Mouse (Mus musculus) midbrain, embryonic 15.5 days (tissue): ENCODE data around the gene Tcte3. TPM values are rescaled to one million over a fixed set of nuclear protein-coding genes. Genes with fewer than 3 reads are reported as not detected.
"Not testable (repeated sequence)": the region's sequence is repeated elsewhere in the genome, so short reads cannot be mapped to it uniquely, and the experiment has no call there.

Experiments
- ATAC-seq: fragments of 200-750 bp; cut with Nextera tagmentation; replicated peaks from 2 replicates; pipeline ENCODE4 v1.8.0; 2017; ENCODE audit warnings: moderate TSS enrichment
- H3K27ac ChIP-seq: fragments of 300-500 bp; sonication (generic); 2 replicates; pipeline ENCODE4 v1.5.1; 2015; ENCODE audit warnings: mild to moderate bottlenecking, inconsistent platforms
- H3K27me3 ChIP-seq: fragments of 300-500 bp; sonication (generic); replicated peaks from 2 replicates; pipeline ENCODE4 v1.6.1; 2015; ENCODE audit warnings: inconsistent platforms
- H3K36me3 ChIP-seq: fragments of 300-500 bp; sonication (generic); replicated peaks from 2 replicates; pipeline ENCODE4 v1.6.1; 2015; ENCODE audit warnings: inconsistent platforms
- H3K4me1 ChIP-seq: fragments of 300-500 bp; sonication (generic); 2 replicates; pipeline ENCODE4 v1.6.1; 2015; ENCODE audit warnings: inconsistent platforms
- H3K4me2 ChIP-seq: fragments of 300-500 bp; sonication (generic); 2 replicates; pipeline ENCODE4 v1.6.1; 2015; ENCODE audit warnings: inconsistent platforms, mild to moderate bottlenecking, moderate library complexity
- H3K4me3 ChIP-seq: fragments of 300-500 bp; sonication (generic); 2 replicates; pipeline ENCODE4 v1.5.1; 2015; ENCODE audit warnings: mild to moderate bottlenecking, inconsistent platforms
- H3K9ac ChIP-seq: fragments of 300-500 bp; sonication (generic); 2 replicates; pipeline ENCODE4 v1.6.1; 2015; ENCODE audit warnings: mild to moderate bottlenecking, inconsistent platforms
- H3K9me3 ChIP-seq: fragments of 300-500 bp; sonication (generic); 2 replicates; pipeline ENCODE4 v1.6.1; 2016; ENCODE audit warnings: inconsistent platforms
- WGBS: fragments of 180-500 bp; shearing (Covaris S2); methylation state at CpG from one replicate; pipeline ENCODE4 v1.1.7; 2015; ENCODE audit warnings: mixed read lengths; 5-methylcytosine and 5-hydroxymethylcytosine counted together
- polyA plus RNA-seq: library from polyadenylated mRNA; unstranded; fragments of >200 nt; fragmentation: Nextera tagmentation; extraction: Ambion mirVana; gene quantifications from 2 replicates; pipeline ENCODE4 v1.2.1, GENCODE M21; 2015

Tcte3 gene
- polyA plus RNA-seq, 1 experiment from 2014 or later, result 0.53 TPM

- no peaks in the 10 kb centered on the region for H3K9me3 ChIP-seq
- H3K4me2 ChIP-seq, result peak overlapping the region; percentile 46
- H3K9ac ChIP-seq, result peak overlapping the region; percentile 31
- H3K4me1 ChIP-seq, result peaks cover 8% of the 10 kb centered on the region
- no peaks in the 10 kb centered on the region; the same call in 1 of the 2 replicates for H3K36me3 ChIP-seq
- peak overlapping the region; percentile 23 for H3K4me3 ChIP-seq
- peak; percentile 89 for ATAC-seq
- 41% methylated on average over 13 of the region's 13 CpGs for WGBS
- H3K27ac ChIP-seq, result peak overlapping the region; percentile 75
- no peaks in the 10 kb centered on the region for H3K27me3 ChIP-seq
Observed at GRCm38 (mm10) chr17:15065391-15066024, 24.2 kb upstream of the Tcte3 start.

GRCm38 (mm10) chr17:15060356-15060755, 19.1 kb upstream of the Tcte3 start:
- Histone ChIP-seq H3K9me3 (no peaks in the 10 kb centered on the region), H3K27me3 (no peaks in the 10 kb centered on the region), H3K9ac (no peak overlapping the region), H3K36me3 (peaks cover 22% of the 10 kb centered on the region), H3K4me3 (no peak overlapping the region), H3K4me2 (no peak overlapping the region), H3K27ac (no peak overlapping the region), H3K4me1 (no peaks in the 10 kb centered on the region)
- no peak for ATAC-seq
- WGBS, result 95% methylated on average over 6 of the region's 6 CpGs

DNA sequence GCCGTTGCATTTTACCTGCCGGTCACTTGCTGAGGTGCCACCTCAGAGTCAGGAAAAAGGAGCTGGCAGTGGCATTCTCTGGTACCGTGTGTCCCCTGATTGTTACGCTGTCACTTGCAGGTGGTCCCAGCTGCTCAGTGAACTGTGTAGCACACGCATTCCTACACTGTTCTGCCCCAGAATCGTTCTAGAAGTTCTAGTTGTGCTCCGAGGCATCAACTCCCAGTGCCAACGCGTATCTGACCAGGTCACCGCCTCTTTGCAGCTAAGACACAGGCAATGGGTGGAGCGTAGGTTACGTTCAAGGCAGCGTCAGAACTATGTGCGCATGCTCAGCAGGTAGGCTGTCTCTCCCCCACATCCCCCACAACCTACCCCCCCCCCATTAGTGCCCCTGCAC, 18.4 kb upstream of the Tcte3 start:
- no peak for ATAC-seq

GRCm38 (mm10) chr17:15058161-15058591, 16.9 kb upstream of the Tcte3 start:
- Histone ChIP-seq H3K4me1 (no peaks in the 10 kb centered on the region), H3K27ac (no peak overlapping the region), H3K4me3 (no peak overlapping the region), H3K9ac (no peak overlapping the region), H3K9me3 (no peaks in the 10 kb centered on the region), H3K4me2 (no peak overlapping the region), H3K27me3 (no peaks in the 10 kb centered on the region), H3K36me3 (peaks cover 25% of the 10 kb centered on the region)
- ATAC-seq, result no peak
- 88% methylated on average over 5 of the region's 5 CpGs for WGBS

More for the DNA sequence above, 18.4 kb upstream of the Tcte3 start:
- H3K9ac ChIP-seq, result no peak overlapping the region
- no peaks in the 10 kb centered on the region for H3K9me3 ChIP-seq
- peaks cover 25% of the 10 kb centered on the region for H3K36me3 ChIP-seq
- H3K27me3 ChIP-seq, result no peaks in the 10 kb centered on the region
- H3K4me1 ChIP-seq, result no peaks in the 10 kb centered on the region
- H3K4me2 ChIP-seq, result no peak overlapping the region
- no peak overlapping the region for H3K27ac ChIP-seq
- H3K4me3 ChIP-seq, result no peak overlapping the region
- 93% methylated on average over 14 of the region's 14 CpGs for WGBS

DNA sequence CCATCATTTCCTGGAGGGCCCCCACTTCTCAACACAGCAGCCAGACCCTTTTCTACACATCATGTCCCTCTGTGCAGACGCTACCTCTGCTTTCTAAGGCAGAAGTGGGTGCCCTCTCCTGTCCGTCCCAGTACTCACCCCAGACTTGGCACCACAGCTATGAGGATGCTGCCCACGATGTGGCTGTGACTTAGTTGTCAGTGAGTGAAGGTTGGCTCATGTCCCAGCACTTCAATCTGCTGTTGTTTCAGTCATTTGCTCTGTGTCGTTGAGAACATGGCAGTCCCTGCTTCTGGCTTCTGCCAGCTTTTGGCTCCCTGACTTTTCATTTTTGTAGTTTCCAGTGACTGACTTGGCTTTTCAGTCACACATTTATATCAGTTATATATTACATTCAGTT, 14.6 kb upstream of the Tcte3 start:
- Histone ChIP-seq H3K9me3 (no peaks in the 10 kb centered on the region), H3K36me3 (peaks cover 25% of the 10 kb centered on the region)

GRCm38 (mm10) chr17:15053829-15054200, 12.5 kb upstream of the Tcte3 start:
- H3K9me3 ChIP-seq, H3K4me3 ChIP-seq, H3K4me2 ChIP-seq, H3K4me1 ChIP-seq, H3K9ac ChIP-seq, H3K27ac ChIP-seq, H3K27me3 ChIP-seq, ATAC-seq: not testable (repeated sequence)
- peaks cover 13% of the 10 kb centered on the region; the same call in 1 of the 2 replicates for H3K36me3 ChIP-seq
- WGBS, result 96% methylated on average over 13 of the region's 13 CpGs

More for the DNA sequence above, 14.6 kb upstream of the Tcte3 start:
- Histone ChIP-seq H3K27me3 (no peaks in the 10 kb centered on the region), H3K4me2 (no peak overlapping the region), H3K4me3 (no peak overlapping the region), H3K27ac (no peak overlapping the region), H3K9ac (no peak overlapping the region), H3K4me1 (no peaks in the 10 kb centered on the region)
- ATAC-seq, result no peak
- WGBS, result 79% methylated on average over 4 of the region's 4 CpGs

DNA sequence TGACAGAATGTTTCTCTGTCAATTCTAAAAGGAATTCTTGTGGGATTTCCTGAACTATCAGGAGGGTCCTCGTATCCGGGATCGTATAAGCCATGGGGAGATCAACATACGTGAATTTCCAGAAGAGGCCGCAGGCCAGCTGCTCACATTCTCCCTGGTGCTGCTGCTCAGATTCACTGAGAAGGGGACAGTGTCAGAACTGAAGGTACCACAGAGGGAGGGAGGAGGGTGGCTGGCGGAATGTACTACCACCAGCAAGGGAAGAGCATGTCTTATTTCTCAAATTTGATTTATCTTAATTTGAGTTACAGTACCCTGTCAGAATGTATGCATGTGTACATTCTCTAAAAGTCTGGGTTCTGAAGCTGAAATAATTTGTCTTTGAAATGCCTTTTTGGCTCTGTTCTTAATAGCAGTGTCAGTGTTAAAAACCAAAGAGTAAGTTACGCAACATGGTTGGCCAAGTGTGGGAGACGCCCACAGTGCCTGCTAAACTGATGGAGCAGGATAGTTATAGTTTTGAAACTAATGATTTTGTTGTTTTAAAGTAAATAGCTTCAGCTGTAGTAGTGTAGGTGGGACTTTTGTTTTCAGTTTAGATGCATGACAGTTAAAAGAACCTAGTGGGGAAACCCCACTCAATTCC, 12.0 kb upstream of the Tcte3 start:
- WGBS, result 96% methylated on average over 6 of the region's 8 CpGs
- H3K9ac ChIP-seq, H3K9me3 ChIP-seq, H3K27me3 ChIP-seq, H3K4me2 ChIP-seq, H3K4me1 ChIP-seq, ATAC-seq, H3K4me3 ChIP-seq, H3K27ac ChIP-seq: not testable (repeated sequence)
- H3K36me3 ChIP-seq, result peaks cover 12% of the 10 kb centered on the region; the same call in 1 of the 2 replicates

DNA sequence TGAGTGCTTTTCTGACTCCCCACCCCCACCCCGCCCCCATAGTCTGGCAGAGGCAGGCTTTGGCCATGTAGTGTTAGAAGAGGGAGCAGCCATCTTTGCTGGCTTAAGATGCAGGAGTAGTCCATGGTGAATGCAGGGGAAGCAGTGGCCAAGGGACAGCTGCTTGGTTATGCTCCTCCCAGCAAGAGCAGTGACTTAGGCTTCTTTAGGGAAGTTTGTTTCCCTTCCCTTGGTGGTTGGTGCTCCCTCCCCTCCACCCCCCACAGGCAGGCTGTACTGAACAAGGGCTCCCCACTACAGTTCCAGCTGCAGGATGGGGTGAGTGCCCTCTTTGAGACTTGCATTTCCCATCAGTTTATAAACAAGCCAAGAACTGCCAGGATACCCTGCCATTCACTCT, 11.5 kb upstream of the Tcte3 start:
- H3K9ac ChIP-seq, H3K36me3 ChIP-seq, H3K9me3 ChIP-seq, H3K4me3 ChIP-seq, H3K27ac ChIP-seq, ATAC-seq, H3K4me2 ChIP-seq, H3K4me1 ChIP-seq, H3K27me3 ChIP-seq: not testable (repeated sequence)
- 48% methylated on average over 1 of the region's 1 CpGs for WGBS

DNA sequence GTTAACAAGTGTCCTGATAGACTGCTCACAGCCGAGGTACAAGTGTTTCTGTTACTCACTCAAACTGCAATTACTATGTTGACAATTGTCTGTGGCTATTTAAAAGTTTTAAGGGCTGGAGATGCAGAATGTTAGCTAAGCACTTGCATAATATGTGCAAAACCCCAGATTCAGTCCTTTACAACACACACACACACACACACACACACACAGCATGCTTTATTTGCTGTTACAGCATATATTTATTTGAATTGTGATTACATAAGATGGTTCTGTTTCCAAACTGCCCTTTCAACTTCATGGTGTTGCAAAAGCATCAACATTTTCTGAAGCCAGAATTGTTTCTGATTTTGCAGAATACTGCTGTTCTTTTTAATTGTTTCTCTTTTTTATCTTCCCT, 9.1 kb upstream of the Tcte3 start:
- H3K27me3 ChIP-seq, H3K4me2 ChIP-seq, H3K4me1 ChIP-seq, H3K9me3 ChIP-seq, H3K27ac ChIP-seq, ATAC-seq, H3K9ac ChIP-seq, H3K4me3 ChIP-seq, H3K36me3 ChIP-seq: not testable (repeated sequence)
- no CpG with 5 or more reads among the region's 1 CpGs for WGBS

- not testable (repeated sequence) for H3K4me2 ChIP-seq, H3K27me3 ChIP-seq, H3K27ac ChIP-seq, H3K9ac ChIP-seq, H3K4me3 ChIP-seq, H3K9me3 ChIP-seq, H3K36me3 ChIP-seq, ATAC-seq, H3K4me1 ChIP-seq
- WGBS, result no CpG with 5 or more reads among the region's 3 CpGs
Observed at GRCm38 (mm10) chr17:15040455-15040854, 833 bp downstream of the Tcte3 start.

- ATAC-seq, H3K9ac ChIP-seq, H3K27me3 ChIP-seq, H3K4me2 ChIP-seq, H3K9me3 ChIP-seq, H3K4me3 ChIP-seq, H3K4me1 ChIP-seq, H3K27ac ChIP-seq, H3K36me3 ChIP-seq: not testable (repeated sequence)
- no CpG with 5 or more reads among the region's 4 CpGs for WGBS
Observed at GRCm38 (mm10) chr17:15031414-15031813, 9.9 kb downstream of the Tcte3 start.

- not testable (repeated sequence) for H3K9me3 ChIP-seq, H3K9ac ChIP-seq, H3K36me3 ChIP-seq, ATAC-seq, H3K27me3 ChIP-seq, H3K4me1 ChIP-seq, H3K4me2 ChIP-seq, H3K4me3 ChIP-seq, H3K27ac ChIP-seq
- no CpG with 5 or more reads among the region's 6 CpGs for WGBS
Observed at GRCm38 (mm10) chr17:15025513-15025912, 15.8 kb downstream of the Tcte3 start.
